Mouse (Mus musculus) thymus, postnatal 10 days (tissue): Measurements from ENCODE around the gene Foxc2.

Source experiments
- DNase-seq, 2 experiments: peaks; one replicate each; pipeline ENCODE4 v3.0.0; 2021; ENCODE audit warnings: low spot score in 2 of 2

Gene Foxc2

DNA sequence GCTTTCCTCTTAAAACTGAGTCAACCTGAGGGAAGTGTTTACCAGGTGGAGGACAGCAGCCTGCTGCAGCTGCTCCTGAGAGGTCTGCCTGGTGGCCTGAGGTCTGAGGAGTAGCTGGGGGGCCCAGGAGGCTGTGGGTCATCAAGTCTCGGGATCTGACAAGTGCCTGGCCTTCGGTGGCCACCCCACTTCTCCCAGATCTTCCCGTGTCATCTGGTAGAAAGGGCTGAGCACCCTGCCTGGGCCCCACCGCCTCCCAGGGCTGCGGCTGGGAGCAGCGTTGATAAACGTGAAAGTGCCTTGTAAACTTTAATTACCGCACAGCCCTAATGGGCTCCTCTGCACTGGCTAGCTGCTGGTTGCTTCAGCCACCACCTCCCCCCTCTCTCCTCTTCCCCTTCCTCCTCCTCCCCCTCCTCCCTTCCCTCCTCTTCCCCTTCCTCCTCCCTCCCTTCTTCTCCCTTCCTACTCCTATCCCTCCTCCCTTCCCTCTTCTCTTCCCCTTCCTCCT is 32.7 kb downstream of the Foxc2 start:
- no peak for DNase-seq

DNA sequence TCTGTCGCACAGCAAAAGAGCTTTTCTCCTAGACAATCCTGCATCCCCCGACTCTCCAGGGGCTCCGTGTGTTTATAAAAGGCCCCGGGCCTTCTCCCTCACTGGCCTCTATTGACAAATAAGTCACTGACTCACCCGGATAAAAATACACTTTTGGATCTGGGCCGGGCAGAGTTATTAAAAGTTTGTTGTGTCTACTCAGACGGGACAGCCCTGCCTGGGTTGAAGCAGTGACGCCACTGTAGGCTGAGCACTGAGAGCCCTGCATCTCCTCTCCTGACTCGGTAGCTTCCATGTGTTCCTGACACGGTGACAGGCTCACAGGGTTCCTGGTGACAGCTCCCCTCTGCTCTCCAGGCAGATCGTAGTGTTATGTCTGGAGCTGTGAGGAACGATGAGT is 36.4 kb downstream of the Foxc2 start:
- no peak for DNase-seq

DNA sequence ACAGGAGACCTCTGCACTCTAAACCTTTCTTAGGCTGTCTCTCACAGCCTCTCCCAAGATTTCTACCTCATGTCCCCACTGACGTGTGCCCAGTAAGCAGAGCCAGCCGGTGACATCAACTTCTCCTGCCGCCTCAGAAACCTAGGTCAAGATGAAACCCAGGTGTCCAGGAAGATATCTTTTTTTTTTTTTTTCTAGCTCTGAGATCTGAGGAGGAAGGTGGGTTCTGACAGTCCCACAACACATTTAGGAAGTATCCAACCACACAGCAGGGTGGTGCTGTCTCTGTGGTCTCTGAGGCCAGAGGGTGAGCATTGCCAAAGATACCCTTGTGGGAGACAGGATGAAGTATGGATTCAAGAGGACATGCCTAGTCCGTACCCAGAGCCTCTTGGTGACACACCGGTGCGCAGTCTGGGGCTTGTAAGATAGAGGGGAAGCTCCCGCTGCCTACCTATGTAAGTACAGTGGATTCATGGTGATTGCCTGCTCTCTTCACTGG is 41.1 kb downstream of the Foxc2 start:
- DNase-seq: no peak

DNA sequence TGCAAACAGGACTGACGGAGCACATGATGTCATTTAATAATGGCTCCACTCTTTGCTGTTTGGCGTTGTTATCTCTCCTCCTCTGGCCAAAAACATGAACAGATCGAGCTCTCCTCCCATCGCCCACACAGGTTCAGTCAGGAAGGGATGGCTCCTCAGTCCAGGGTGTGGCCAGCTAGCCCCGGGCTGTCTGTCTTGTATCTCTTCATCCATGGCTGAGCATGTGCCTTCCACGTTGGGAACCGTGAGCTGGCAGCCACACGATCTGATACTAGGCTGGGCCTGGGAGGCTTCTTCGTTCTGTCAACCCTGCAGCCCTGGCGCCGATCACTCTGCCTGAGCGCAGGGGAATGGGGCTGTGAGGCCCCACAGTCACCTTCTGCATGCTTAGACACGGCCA is 42.8 kb downstream of the Foxc2 start:
- no peak for DNase-seq

DNA sequence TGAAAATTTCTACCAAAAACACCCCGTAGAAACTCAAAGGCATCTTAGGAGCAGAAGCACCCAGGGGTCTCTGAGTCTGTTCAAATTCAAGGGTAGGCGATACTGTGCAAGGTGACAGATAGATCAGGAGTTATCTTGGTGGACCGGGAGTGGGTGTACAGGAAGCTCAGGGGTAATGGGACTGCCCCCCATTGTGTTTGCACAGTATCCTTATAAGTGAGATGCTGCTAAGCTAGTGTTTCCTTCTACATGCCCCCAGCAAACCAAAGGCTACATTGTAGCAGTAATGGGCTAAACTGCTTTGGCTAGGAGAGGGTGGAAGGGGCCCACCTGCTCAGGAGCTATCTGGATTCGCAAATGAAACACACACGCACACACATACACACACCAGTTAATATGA is 45.5 kb downstream of the Foxc2 start:
- no peak for DNase-seq

DNA sequence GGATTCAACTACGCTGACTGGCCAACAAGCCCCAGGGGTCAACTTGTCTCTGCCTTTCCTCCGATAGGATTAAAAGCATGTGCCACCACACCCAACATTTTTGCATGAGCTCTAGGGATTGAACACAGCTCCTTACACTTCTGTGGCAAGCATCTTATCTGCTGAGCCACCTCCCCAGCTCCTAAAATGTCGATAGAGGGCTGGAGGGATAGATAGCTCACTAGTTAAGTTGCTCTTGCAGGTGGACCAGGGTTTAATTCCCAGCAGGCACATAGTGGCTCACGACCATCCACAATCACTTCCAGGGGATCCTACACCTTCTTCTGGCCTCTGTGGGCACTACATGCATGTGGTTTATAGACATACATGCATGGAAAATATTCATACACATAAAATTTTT is 46.4 kb downstream of the Foxc2 start:
- DNase-seq: no peak

DNA sequence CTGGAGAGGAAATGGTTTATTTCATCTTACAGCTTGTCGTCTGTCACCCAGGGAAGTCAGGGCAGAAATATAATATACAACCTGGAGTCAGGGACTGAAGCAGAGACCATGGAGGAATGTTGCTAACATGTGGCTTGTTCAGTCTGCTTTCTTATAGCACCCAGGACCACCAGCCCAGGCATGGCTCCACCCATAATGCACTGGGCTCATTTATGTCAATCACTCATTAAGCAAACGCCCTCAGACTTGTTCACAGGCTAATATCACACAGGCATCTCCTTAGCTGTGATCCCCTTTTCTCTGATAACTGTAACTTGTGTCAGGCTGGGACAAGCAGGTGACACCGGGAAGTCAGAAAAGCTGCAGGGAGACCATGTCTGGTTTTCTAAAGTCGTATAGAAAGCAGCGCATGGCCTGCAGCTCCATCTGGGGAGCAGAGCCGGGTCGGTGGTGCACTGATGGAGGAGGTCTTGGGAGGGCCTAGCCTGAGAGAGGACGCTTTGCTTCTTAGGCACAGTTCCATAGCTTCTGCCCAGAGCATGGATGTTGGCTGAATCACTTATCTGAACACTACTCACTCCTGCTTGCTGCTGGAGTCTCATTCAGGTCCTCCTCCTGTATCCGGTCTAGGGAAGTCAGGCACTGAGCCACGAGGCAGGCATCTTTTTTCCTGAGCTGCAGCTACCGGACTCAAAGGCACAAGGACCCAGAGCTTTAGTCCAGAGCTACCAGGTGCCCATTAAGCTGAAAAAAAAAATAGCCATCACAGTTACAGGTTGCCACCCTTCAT is 47.1 kb downstream of the Foxc2 start:
- DNase-seq: no peak

DNA sequence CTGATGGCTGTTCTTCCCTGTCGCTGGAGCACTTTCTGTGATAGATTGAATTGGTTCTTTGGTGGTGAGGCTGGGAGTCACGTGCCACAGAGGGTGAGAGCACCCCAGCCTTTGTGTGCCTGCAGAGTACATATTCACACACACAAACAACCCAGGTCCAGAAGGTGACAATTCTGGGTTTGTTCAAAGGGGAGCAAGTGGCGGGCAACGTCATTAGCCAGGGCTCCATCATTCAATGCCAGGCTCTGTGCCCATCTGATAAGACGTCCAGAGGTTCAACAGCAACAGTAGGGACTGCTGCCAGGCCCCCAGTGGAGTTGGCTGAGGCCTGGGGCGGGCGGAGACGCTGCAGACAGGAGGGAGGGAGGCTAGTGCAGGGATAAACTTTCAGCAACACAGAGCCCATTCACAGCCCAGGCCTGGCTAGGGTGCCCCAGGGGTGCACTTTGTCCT is 48.1 kb downstream of the Foxc2 start:
- DNase-seq: no peak

DNA sequence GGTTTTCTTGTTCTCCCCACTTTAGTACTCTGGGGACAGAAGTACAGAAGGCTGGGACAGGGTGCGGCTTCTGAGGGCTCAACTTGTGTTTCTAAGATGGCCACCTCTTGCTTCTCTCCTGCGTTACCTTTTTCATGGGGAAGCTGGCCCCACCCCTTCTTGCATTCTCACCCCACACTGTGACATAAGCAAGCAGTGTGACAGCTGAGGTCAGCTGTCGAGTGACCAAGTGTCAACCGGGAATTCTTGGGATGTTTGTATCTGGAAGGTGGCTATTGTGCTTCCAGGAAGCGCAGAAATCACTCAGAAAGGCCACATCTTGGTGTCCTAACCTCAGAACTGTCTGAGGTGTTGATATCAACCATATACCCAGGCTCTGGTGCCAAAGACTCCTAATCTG is 52.1 kb downstream of the Foxc2 start:
- no peak for DNase-seq
